Mouse (Mus musculus): ENCODE measurements around the gene Rbfox1.

GRCm38 (mm10) chr16:7058556-7058955 lies 1173.4 kb downstream of the Rbfox1 start:
- TF ChIP-seq CTCF (IDR thresholded peaks at IDR 0.05 in 2 of 3, conservative IDR thresholded peaks at IDR 0.05 in 1 of 3; ENCODE audit: control insufficient read depth in 1 of 3, insufficient read depth in 1 of 3, low read depth in 2 of 3, low read length in 3 of 3, poor library complexity in 1 of 3, severe bottlenecking in 1 of 3) (no peak), E2F4 (IDR thresholded peaks at IDR 0.05; ENCODE audit: borderline replicate concordance, low read depth, low read length) (no peak), USF1 (IDR thresholded peaks at IDR 0.05; ENCODE audit: low read depth, low read length) (no peak), MAFK (IDR thresholded peaks at IDR 0.05; ENCODE audit: borderline replicate concordance, low read depth, low read length) (no peak), EP300 (IDR thresholded peaks at IDR 0.05; ENCODE audit: low read depth in 1 of 2, low read length in 2 of 2) (no peak), ETS1 (IDR thresholded peaks at IDR 0.05; ENCODE audit: low read depth, low read length) (no peak)
